Comparison of ENCODE assay signal across 21 mouse cellular contexts in genomic region chr6:40051698-40052097, GRCm38 (mm10).
DNase-seq lines count a peak whose midpoint lies in the region; ATAC-seq lines count a peak whose summit lies in the region.
"Had no signal": no experiment of that assay in that cellular context is flagged by ENCODE, and none has a peak within 500 bp of the region (broad histone marks: within the 10 kb centered on the region; RNA-seq: fewer than 3 reads in every experiment).

No protein-coding gene starts in this region.

- ATAC-seq in frontal cortex, adult (ENCODE audit: low TSS enrichment): peak; percentile 60
- no peak for ATAC-seq in monocyte, adult 5-6 weeks (replicated peaks; ENCODE audit: insufficient number of reproducible peaks, low FRiP score, low TSS enrichment, poor library complexity, severe bottlenecking)
- ATAC-seq: activated CD4-positive, CD25-positive, alpha-beta regulatory T cell, adult 4 months; CD4-positive, CD25-positive, alpha-beta regulatory T cell, adult 4 months; forebrain, embryonic 14.5 days; forebrain, embryonic 16.5 days; Patski had no signal

- no peak for DNase-seq in frontal cortex, postnatal 36 days (ENCODE audit: low spot score in 2 of 2)
- DNase-seq in right cerebral cortex, adult 18-20 months: peak; percentile 32
- no peak for DNase-seq in right cerebral cortex, postnatal 10 days (ENCODE audit: low spot score in 2 of 2)
- DNase-seq: adrenal gland, adult 8-10 months; adrenal gland, postnatal 14 days; adrenal gland, postnatal 36 days; B cell, adult 2 months; cerebellum, adult 11 months; cerebellum, adult 18-20 months; cerebellum, adult 8-10 months; cerebellum, adult 9-11 months; cerebellum, postnatal 14 days; cerebellum, postnatal 36 days; embryo, embryonic 11 days had no signal
